Mouse (Mus musculus) testis, adult 2 months (tissue): ENCODE data around the gene Mafg. TPM values are rescaled to one million over a fixed set of nuclear protein-coding genes. Genes with fewer than 3 reads are reported as not detected.

ENCODE experiments used
- H3K27ac ChIP-seq: fragments of 200-500 bp; 2 replicates; pipeline ENCODE4 v1.5.1; 2012; ENCODE audit warnings: low read depth, low read length; ENCODE audit not compliant: control insufficient read depth, insufficient read depth
- H3K27me3 ChIP-seq: fragments of 200-500 bp; 2 replicates; pipeline ENCODE4 v1.6.1; 2012; ENCODE audit warnings: mild to moderate bottlenecking, low read length, moderate library complexity; ENCODE audit not compliant: control insufficient read depth, insufficient read depth
- H3K36me3 ChIP-seq: fragments of 200-500 bp; 2 replicates; pipeline ENCODE4 v1.6.1; 2012; ENCODE audit warnings: mild to moderate bottlenecking, low read length; ENCODE audit not compliant: control insufficient read depth, insufficient read depth
- H3K4me1 ChIP-seq: fragments of 200-500 bp; 2 replicates; pipeline ENCODE4 v1.6.1; 2012; ENCODE audit warnings: low read length; ENCODE audit not compliant: control insufficient read depth, insufficient read depth
- H3K4me3 ChIP-seq: fragments of 200-500 bp; 2 replicates; pipeline ENCODE4 v1.5.1; 2012; ENCODE audit warnings: low read depth, mild to moderate bottlenecking, low read length, moderate library complexity, mixed read lengths; ENCODE audit not compliant: control insufficient read depth
- CTCF ChIP-seq: fragments of 200-500 bp; IDR thresholded peaks from 2 replicates; pipeline ENCODE4 v1.5.1; 2012; ENCODE audit warnings: low read depth, mild to moderate bottlenecking, inconsistent platforms, low read length, moderate library complexity; ENCODE audit not compliant: control insufficient read depth, insufficient read depth, insufficient replicate concordance
- POLR2A ChIP-seq: fragments of 200-500 bp; IDR thresholded peaks from 2 replicates; pipeline ENCODE4 v1.6.1; 2012; ENCODE audit warnings: low read depth, mild to moderate bottlenecking, inconsistent platforms, low read length, moderate library complexity; ENCODE audit not compliant: control insufficient read depth
- polyA plus RNA-seq: library from polyadenylated mRNA; depleted of rRNA; stranded (reverse); fragments of >200 nt; gene quantifications from 2 replicates; pipeline ENCODE4 v1.2.3, GENCODE M21; 2012

Gene Mafg
- polyA plus RNA-seq, 1 experiment, result 9.5 TPM

DNA sequence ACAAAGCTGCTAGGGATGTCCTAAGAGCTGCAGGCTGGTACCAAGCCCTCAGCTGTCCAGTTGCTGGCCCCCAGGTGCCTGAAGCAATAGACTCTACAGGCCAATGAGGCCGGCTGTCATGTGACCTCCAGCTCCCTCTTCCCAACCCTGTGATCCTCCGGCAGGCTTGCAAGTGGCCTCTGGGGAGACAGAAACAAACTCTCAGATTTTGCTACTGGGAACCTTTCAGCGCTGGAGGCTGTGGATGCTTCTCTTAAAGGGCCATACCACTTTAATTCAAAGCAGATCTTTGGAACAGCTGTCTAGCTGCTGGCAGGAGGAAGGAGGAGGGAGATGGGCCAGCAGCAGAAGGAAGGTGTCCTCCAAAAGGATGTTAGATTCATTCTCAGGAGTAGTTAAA is 33.2 kb upstream of the Mafg start:
- H3K36me3 ChIP-seq, result no peaks in the 10 kb centered on the region
- H3K4me1 ChIP-seq, result no peaks in the 10 kb centered on the region
- no peaks in the 10 kb centered on the region for H3K27me3 ChIP-seq
- no peak overlapping the region for H3K4me3 ChIP-seq
- TF ChIP-seq CTCF (no peak), POLR2A (no peak)
- H3K27ac ChIP-seq, result no peak overlapping the region

DNA sequence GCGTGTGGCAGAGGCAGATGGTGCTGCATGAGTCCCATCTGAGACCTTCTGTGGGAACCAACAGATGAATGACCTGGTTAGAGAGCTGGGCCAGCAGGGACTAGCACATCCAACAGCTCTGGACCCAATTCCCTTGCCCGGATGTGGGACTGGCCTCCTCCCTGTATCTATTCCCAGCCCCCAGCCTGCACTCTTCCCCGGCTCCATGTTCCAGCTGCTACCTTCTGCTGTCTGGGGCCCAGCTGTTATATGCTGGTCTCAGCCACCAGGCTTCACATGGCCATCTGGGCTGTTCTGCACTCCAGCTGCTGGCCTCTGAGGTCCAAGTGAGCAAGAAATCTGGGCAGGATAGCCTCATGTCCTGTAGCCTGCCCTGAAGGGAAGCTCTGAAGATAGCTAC is 32.0 kb upstream of the Mafg start:
- H3K4me1 ChIP-seq, result peaks cover 4% of the 10 kb centered on the region
- no peak overlapping the region for H3K27ac ChIP-seq

DNA sequence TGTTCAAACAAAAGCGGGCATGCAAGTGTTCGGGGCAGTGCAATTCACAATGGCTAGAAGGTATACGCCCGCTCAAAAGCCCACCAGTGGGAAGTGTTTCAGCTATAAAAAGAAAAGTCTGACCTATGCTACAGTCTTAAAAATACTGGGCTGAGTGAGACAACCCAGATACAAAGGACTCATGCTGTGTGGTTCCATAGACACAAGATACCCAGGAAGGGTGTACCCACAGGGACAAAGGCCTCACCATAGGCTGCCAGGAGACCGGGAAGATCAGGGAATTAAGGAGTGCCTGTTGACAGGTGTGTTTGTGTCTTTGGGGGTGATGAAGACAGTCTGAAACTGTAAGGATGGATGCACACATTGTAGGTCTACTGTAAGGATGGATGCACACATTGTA is 30.3 kb upstream of the Mafg start:
- Histone ChIP-seq H3K27ac (no peak overlapping the region), H3K4me3 (no peak overlapping the region), H3K36me3 (no peaks in the 10 kb centered on the region), H3K4me1 (peaks cover 13% of the 10 kb centered on the region), H3K27me3 (no peaks in the 10 kb centered on the region; the same call in 1 of the 2 replicates)
- no peak for TF ChIP-seq CTCF
- no peak for TF ChIP-seq POLR2A

More for the DNA sequence above, 32.0 kb upstream of the Mafg start:
- no peak overlapping the region for H3K4me3 ChIP-seq
- TF ChIP-seq CTCF (no peak), POLR2A (no peak)
- no peaks in the 10 kb centered on the region for H3K36me3 ChIP-seq
- no peaks in the 10 kb centered on the region; the same call in 1 of the 2 replicates for H3K27me3 ChIP-seq

- Histone ChIP-seq H3K4me1 (peaks cover 13% of the 10 kb centered on the region), H3K36me3 (no peaks in the 10 kb centered on the region), H3K4me3 (no peak overlapping the region), H3K27me3 (no peaks in the 10 kb centered on the region; the same call in 1 of the 2 replicates), H3K27ac (no peak overlapping the region)
- TF ChIP-seq CTCF, result no peak
- no peak for TF ChIP-seq POLR2A
Observed at GRCm38 (mm10) chr11:120662759-120663158, 29.4 kb upstream of the Mafg start.

- Histone ChIP-seq H3K27ac (no peak within 1 kb of the TSS), H3K36me3 (no peaks in the 10 kb centered on the region), H3K4me3 (peak within 1 kb of the TSS; percentile 19), H3K27me3 (no peaks in the 10 kb centered on the region; the same call in 1 of the 2 replicates), H3K4me1 (peaks cover 13% of the 10 kb centered on the region)
- TF ChIP-seq POLR2A, result no peak
- no peak for TF ChIP-seq CTCF
Observed at GRCm38 (mm10) chr11:120661076-120661460, 27.7 kb upstream of the Mafg start, which contains the start of gene Notum. TSS of gene Notum (minus strand) at chr11:120661175.

DNA sequence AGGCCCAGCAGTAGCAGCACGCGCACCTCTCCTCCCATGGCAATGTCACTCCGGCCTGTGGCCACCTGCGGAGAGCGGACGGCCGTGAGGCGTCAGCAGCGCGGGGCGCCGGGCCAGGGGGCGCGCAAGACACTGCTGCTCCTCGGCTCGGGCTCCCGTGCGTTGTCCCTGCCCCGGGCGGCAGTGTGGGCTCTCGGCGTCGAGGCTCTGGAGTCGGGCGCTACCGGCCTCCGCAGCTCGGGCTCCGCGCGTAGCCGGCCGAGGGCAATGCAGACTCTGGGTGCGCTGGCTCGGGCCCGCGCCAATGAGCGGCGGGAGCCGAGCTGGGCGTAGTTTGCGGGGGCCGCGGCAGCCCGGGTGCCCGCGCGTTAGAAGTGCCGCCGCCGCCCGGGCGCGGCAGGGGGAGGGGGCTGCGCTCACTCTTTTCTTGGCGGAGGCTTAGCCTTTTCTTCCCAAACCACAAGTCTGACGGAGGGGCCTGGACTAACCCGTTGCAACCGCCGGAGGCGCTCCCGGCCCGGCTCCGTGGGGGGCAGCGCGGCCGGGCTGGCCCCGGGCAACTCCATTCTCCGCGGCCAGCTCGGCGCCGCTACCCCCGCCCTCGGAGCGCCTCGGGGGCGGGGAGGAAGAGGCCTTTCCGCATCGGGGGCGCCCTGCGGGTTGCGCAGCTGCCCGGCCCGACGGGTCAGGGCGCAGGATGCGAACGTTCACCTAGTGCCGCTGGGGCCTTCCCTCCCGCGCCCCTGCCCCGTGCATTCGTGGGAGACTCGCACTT is 27.1 kb upstream of the Mafg start:
- peak overlapping the region; percentile 19 for H3K4me3 ChIP-seq
- no peak overlapping the region for H3K27ac ChIP-seq
- H3K27me3 ChIP-seq, result no peaks in the 10 kb centered on the region; the same call in 1 of the 2 replicates
- H3K36me3 ChIP-seq, result no peaks in the 10 kb centered on the region
- H3K4me1 ChIP-seq, result peaks cover 13% of the 10 kb centered on the region
- TF ChIP-seq CTCF (no peak), POLR2A (no peak)

DNA sequence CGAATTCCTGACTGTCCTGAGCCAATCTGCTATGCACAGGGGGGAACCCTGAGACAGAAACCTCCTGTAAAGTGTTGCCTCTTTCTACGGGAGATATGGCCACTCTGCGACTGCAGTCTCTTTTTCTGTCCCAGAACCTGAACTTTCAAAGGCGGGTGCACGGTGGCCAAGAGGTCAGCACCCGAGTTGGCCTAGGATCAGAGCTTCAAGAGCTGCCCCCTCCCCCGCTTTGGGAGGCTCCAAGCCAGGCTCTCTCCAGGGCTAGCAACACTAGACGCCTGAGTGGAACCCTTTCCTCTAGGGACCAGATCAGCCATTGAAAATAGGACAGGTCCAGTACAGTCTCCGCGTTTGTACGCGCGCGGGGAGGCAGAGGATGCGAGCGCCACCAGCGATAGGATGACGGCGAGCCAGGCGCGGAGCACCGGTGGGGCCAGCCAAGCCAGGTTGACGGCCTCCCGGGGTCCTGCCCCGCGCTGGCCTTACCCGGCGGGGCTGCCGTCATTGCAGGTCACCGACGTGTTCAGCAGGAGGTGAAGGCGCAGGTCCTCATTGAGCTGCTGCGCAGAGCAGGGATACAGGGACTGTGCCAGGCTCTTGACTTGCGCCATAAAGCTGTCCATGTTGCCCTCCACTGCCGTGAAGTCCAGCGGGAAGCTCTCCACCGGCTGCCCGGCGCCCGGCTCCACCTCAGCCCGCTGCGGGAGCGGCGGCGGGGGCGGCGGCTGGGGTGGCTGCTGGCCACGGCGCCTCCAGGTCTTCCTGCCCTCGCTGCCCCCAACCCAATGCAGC is 26.3 kb upstream of the Mafg start:
- TF ChIP-seq POLR2A, result no peak
- Histone ChIP-seq H3K27me3 (no peaks in the 10 kb centered on the region; the same call in 1 of the 2 replicates), H3K27ac (no peak overlapping the region), H3K4me3 (peak overlapping the region; percentile 19; the same call in 1 of the 2 replicates), H3K36me3 (no peaks in the 10 kb centered on the region), H3K4me1 (peaks cover 13% of the 10 kb centered on the region)
